Mouse (Mus musculus) bone marrow macrophage, adult 2 months (primary cell): ENCODE data around the gene Ccdc103.

Source experiments
- CTCF ChIP-seq: IDR thresholded peaks from 2 replicates; pipeline ENCODE4 v1.5.1; 2012; ENCODE audit warnings: low read depth, mild to moderate bottlenecking, low read length, moderate library complexity
- POLR2A ChIP-seq: IDR thresholded peaks from 2 replicates; pipeline ENCODE4 v1.6.1; 2012; ENCODE audit warnings: mild to moderate bottlenecking, low read depth, low read length, borderline replicate concordance

DNA sequence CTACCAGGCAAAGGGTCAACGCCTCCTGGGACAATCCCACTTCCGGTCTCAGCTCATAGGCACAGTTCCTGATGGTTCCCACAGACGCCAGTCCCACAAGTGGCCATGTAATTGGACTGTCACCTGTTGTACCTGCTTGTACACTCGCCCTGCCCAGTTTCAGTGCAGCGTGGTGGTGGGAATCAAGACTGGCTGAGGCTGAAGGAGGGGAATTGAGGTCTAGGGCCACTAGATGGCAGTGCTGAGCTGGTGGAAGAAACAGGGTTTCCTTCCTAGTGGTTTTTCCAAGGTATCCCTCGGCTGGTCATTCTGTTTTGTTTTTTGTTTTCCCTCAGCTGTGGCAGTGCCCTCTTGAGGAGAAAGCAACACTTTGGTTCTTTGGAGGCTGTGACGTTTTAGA, 19.8 kb downstream of the Ccdc103 start, which contains the start of gene Gfap:
- TF ChIP-seq CTCF (peak; percentile 88), POLR2A (no peak)
